Mouse (Mus musculus) limb, embryonic 11.5 days (tissue): ENCODE measurements around the gene Aarsd1. TPM values are rescaled to one million over a fixed set of nuclear protein-coding genes. Genes with fewer than 3 reads are reported as not detected.
"Not testable (repeated sequence)": the region's sequence is repeated elsewhere in the genome, so short reads cannot be mapped to it uniquely, and the experiment has no call there.

ENCODE experiments used
- ATAC-seq: fragments of 200-750 bp; cut with Nextera tagmentation; 2 replicates; pipeline ENCODE4 v1.8.0; 2017; ENCODE audit warnings: low read depth; ENCODE audit not compliant: insufficient number of reproducible peaks, low FRiP score, low TSS enrichment
- DNase-seq: peaks from one replicate; pipeline ENCODE4 v3.0.0-alpha.2; 2015; ENCODE audit warnings: low spot score
- H3K27ac ChIP-seq: fragments of 300-500 bp; sonication (generic); replicated peaks from 2 replicates; pipeline ENCODE4 v1.5.1; 2014; ENCODE audit warnings: low read depth, mild to moderate bottlenecking, low read length
- H3K27me3 ChIP-seq: fragments of 300-500 bp; sonication (generic); 2 replicates; pipeline ENCODE4 v1.6.1; 2014; ENCODE audit warnings: mild to moderate bottlenecking, low read length, mixed read lengths; ENCODE audit not compliant: control insufficient read depth, insufficient read depth
- H3K36me3 ChIP-seq: fragments of 300-500 bp; sonication (generic); 2 replicates; pipeline ENCODE4 v1.6.1; 2014; ENCODE audit warnings: mild to moderate bottlenecking, low read length, moderate library complexity, mixed read lengths; ENCODE audit not compliant: control insufficient read depth, insufficient read depth
- H3K4me1 ChIP-seq: fragments of 300-500 bp; sonication (generic); 2 replicates; pipeline ENCODE4 v1.6.1; 2014; ENCODE audit warnings: low read length, mixed read lengths; ENCODE audit not compliant: control insufficient read depth, insufficient read depth
- H3K4me2 ChIP-seq: fragments of 300-500 bp; sonication (generic); 2 replicates; pipeline ENCODE4 v1.6.1; 2014; ENCODE audit warnings: low read depth, mild to moderate bottlenecking, moderate library complexity; ENCODE audit not compliant: severe bottlenecking
- H3K4me3 ChIP-seq: fragments of 300-500 bp; sonication (generic); 2 replicates; pipeline ENCODE4 v1.5.1; 2014; ENCODE audit warnings: low read depth, low read length
- H3K9ac ChIP-seq: fragments of 300-500 bp; sonication (generic); 2 replicates; pipeline ENCODE4 v1.6.1; 2014; ENCODE audit warnings: mild to moderate bottlenecking, low read length
- H3K9me3 ChIP-seq: fragments of 300-500 bp; sonication (generic); 2 replicates; pipeline ENCODE4 v1.6.1; 2016; ENCODE audit warnings: low read length; ENCODE audit not compliant: control insufficient read depth
- WGBS: fragments of 180-500 bp; shearing (Covaris S2); extraction: QIAGEN DNeasy Blood & Tissue Kit; methylation state at CpG from one replicate; pipeline ENCODE4 v1.1.7; 2014; 5-methylcytosine and 5-hydroxymethylcytosine counted together
- polyA plus RNA-seq: library from polyadenylated mRNA; unstranded; fragments of >200 nt; fragmentation: Nextera tagmentation; extraction: Ambion mirVana; gene quantifications from 2 replicates; pipeline ENCODE4 v1.2.1, GENCODE M21; 2014

Aarsd1 gene
- polyA plus RNA-seq, 1 experiment from 2014 or later, result 89.0 TPM

- not testable (repeated sequence) for H3K4me2 ChIP-seq, H3K4me1 ChIP-seq, H3K27me3 ChIP-seq, H3K36me3 ChIP-seq, H3K4me3 ChIP-seq, DNase-seq, H3K27ac ChIP-seq, H3K9ac ChIP-seq, H3K9me3 ChIP-seq, ATAC-seq
- 87% methylated on average over 4 of the region's 4 CpGs for WGBS
Measured at GRCm38 (mm10) chr11:101449596-101449995, 32.2 kb upstream of the Aarsd1 start.

GRCm38 (mm10) chr11:101448899-101449298 is 31.5 kb upstream of the Aarsd1 start:
- Histone ChIP-seq H3K27me3 (no peaks in the 10 kb centered on the region), H3K4me1 (peaks cover under 1% of the 10 kb centered on the region; the same call in 1 of the 2 replicates), H3K9ac (no peak overlapping the region), H3K27ac (no peak overlapping the region), H3K4me3 (no peak overlapping the region), H3K36me3 (peaks cover 16% of the 10 kb centered on the region), H3K9me3 (no peaks in the 10 kb centered on the region), H3K4me2 (no peak overlapping the region)
- no peak for DNase-seq
- ATAC-seq, result no peak
- 85% methylated on average over 4 of the region's 4 CpGs for WGBS

- peak within 1 kb of the TSS; percentile 30; the same call in 1 of the 2 replicates for H3K9ac ChIP-seq
- no peaks in the 10 kb centered on the region for H3K27me3 ChIP-seq
- ATAC-seq, result no peak
- peak within 1 kb of the TSS; percentile 23 for H3K4me3 ChIP-seq
- H3K9me3 ChIP-seq, result no peaks in the 10 kb centered on the region
- WGBS, result 23% methylated on average over 10 of the region's 10 CpGs
- peak within 1 kb of the TSS; percentile 33 for H3K4me2 ChIP-seq
- H3K27ac ChIP-seq, result no peak within 1 kb of the TSS; the same call in 1 of the 2 replicates
- peaks cover 21% of the 10 kb centered on the region for H3K36me3 ChIP-seq
- H3K4me1 ChIP-seq, result peaks cover 6% of the 10 kb centered on the region; the same call in 1 of the 2 replicates
- peak; percentile 52 for DNase-seq
Measured at GRCm38 (mm10) chr11:101448274-101448746, 30.9 kb upstream of the Aarsd1 start, which contains the start of gene Ifi35. Ifi35 (plus strand) TSS chr11:101448407.

- peaks cover 10% of the 10 kb centered on the region; the same call in 1 of the 2 replicates for H3K4me1 ChIP-seq
- H3K27ac ChIP-seq, result no peak overlapping the region
- whole genome bisulfite sequencing, result 84% methylated on average over 5 of the region's 5 CpGs
- H3K36me3 ChIP-seq, result peaks cover 21% of the 10 kb centered on the region
- H3K4me2 ChIP-seq, result no peak overlapping the region; the same call in 1 of the 2 replicates
- H3K27me3 ChIP-seq, result no peaks in the 10 kb centered on the region
- no peaks in the 10 kb centered on the region for H3K9me3 ChIP-seq
- no peak overlapping the region for H3K9ac ChIP-seq
- DNase-seq (no peak), ATAC-seq (no peak)
- no peak overlapping the region for H3K4me3 ChIP-seq
Measured at GRCm38 (mm10) chr11:101447786-101448185, 30.4 kb upstream of the Aarsd1 start.

DNA sequence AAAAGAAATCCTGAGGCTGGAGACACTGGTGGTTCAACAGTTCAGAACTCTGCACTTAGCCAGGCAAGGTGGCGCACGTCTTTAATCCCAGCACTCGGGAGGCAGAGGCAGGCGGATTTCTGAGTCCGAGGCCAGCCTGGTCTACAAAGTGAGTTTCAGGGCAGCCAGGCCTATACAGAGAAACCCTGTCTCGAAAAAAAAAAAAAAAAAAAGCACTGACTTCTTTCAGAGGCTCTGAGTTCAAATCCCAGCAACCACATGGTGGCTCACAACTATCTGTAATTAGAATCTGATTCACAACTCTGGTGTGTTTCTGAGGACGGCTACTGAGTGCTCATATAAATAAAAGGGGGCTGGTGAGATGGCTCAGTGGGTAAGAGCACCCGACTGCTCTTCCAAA is 29.4 kb upstream of the Aarsd1 start:
- ATAC-seq, H3K4me1 ChIP-seq, H3K9ac ChIP-seq, DNase-seq, H3K4me2 ChIP-seq, H3K4me3 ChIP-seq, H3K27me3 ChIP-seq, H3K27ac ChIP-seq, H3K9me3 ChIP-seq: not testable (repeated sequence)
- peaks cover 21% of the 10 kb centered on the region for H3K36me3 ChIP-seq
- WGBS, result 92% methylated on average over 8 of the region's 8 CpGs

GRCm38 (mm10) chr11:101446319-101446718 is 28.9 kb upstream of the Aarsd1 start:
- H3K4me3 ChIP-seq, result no peak overlapping the region
- peaks cover 10% of the 10 kb centered on the region; the same call in 1 of the 2 replicates for H3K4me1 ChIP-seq
- H3K27me3 ChIP-seq, result no peaks in the 10 kb centered on the region
- H3K9ac ChIP-seq, result no peak overlapping the region
- DNase-seq, result no peak
- H3K9me3 ChIP-seq, result no peaks in the 10 kb centered on the region
- peaks cover 21% of the 10 kb centered on the region for H3K36me3 ChIP-seq
- H3K27ac ChIP-seq, result no peak overlapping the region
- ATAC-seq, result no peak
- 93% methylated on average over 1 of the region's 1 CpGs for WGBS
- H3K4me2 ChIP-seq, result no peak overlapping the region

GRCm38 (mm10) chr11:101442760-101443159 is 25.3 kb upstream of the Aarsd1 start:
- Histone ChIP-seq H3K27ac (peak overlapping the region; percentile 86), H3K27me3 (no peaks in the 10 kb centered on the region), H3K4me3 (peak overlapping the region; percentile 87), H3K9me3 (no peaks in the 10 kb centered on the region), H3K36me3 (peaks cover 21% of the 10 kb centered on the region), H3K4me1 (peaks cover 10% of the 10 kb centered on the region; the same call in 1 of the 2 replicates), H3K9ac (peak overlapping the region; percentile 93), H3K4me2 (peak overlapping the region; percentile 95)
- DNase-seq, result no peak
- under 1% methylated on average over 14 of the region's 14 CpGs for WGBS
- no peak for ATAC-seq

DNA sequence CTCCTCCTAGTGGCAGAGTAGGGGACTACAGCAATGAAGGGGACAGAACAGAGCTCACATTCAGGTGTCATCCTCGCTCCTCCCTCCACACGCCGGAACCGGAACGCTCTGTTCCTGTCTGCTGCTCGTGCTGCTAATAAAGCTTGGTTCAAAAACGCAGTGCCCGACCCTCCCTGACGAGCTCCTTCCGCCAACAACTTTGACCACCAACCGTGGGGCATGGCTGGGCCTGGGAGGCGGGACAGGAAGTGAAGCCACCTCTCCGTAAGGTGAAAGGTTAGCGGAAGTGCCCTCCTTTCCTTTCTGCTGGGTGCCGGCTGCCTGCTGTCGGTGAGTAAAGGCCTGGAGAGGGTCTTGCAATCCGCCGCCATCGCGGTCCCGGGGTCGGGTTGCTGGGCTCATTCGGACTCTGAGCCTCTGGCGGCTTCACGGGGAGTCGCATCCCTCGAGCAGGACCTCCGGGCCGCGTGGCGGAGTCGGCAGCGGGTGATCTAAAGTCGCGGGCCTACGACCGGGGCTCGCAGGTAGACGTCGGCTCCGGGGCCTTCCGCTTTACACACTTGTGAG is 24.8 kb upstream of the Aarsd1 start, which contains the start of gene Rpl27:
Gene Rpl27, plus strand, starts transcription at position 172 of the 567 bp plus-strand sequence.
- 0% methylated on average over 42 of the region's 42 CpGs for WGBS
- ATAC-seq, result peak; percentile 98
- Histone ChIP-seq H3K36me3 (peaks cover 21% of the 10 kb centered on the region), H3K9me3 (no peaks in the 10 kb centered on the region), H3K4me2 (peak within 1 kb of the TSS; percentile 95), H3K4me3 (peak within 1 kb of the TSS; percentile 87), H3K4me1 (peaks cover 10% of the 10 kb centered on the region; the same call in 1 of the 2 replicates), H3K27ac (peak within 1 kb of the TSS; percentile 86), H3K27me3 (no peaks in the 10 kb centered on the region), H3K9ac (peak within 1 kb of the TSS; percentile 93)
- peak; percentile 99 for DNase-seq
